Mouse (Mus musculus) B cell, adult 67 days (primary cell): ENCODE measurements around the gene Phf11b. TPM values are rescaled to one million over a fixed set of nuclear protein-coding genes. Genes with fewer than 3 reads are reported as not detected.

ENCODE experiments used
- total RNA-seq, 2 experiments: library from RNA; stranded (reverse); gene quantifications; 4 replicates each; pipeline ENCODE4 v1.2.4; 2023

Gene Phf11b
- total RNA-seq = 10 to 100 TPM; 34.1 to 47.2 TPM

GRCm38 (mm10) chr14:59341189-59341588, at the start of gene Phf11b:
TSS of gene Phf11b (minus strand) at chr14:59341351.

GRCm38 (mm10) chr14:59365244-59365644, 24.1 kb upstream of the Phf11b start, which contains the start of gene Phf11d:
TSS of gene Phf11d (minus strand) at chr14:59365470.

GRCm38 (mm10) chr14:59297391-59297790, 43.8 kb downstream of the Phf11b start, which contains the start of gene Phf11a:
TSS of gene Phf11a (minus strand) at chr14:59297522.

Other genes with a start within 250 kb of the Phf11b start
- not detected for gene 1700129C05Rik, start 198.5 kb downstream of the Phf11b start, total RNA-seq
- gene Gm5142, start 162.6 kb downstream of the Phf11b start, total RNA-seq = not detected
- gene Rcbtb1, start 140.1 kb downstream of the Phf11b start, total RNA-seq = 10 to 100 TPM; 32.5 to 36.2 TPM
- gene Gm6904, start 81.1 kb downstream of the Phf11b start, total RNA-seq = 1 to 10 TPM; 1.6 to 3.9 TPM
- gene Phf11a, start 43.8 kb downstream of the Phf11b start, total RNA-seq = 1 to 10 TPM; 3.7 to 8.0 TPM
- gene Phf11d, start 24.1 kb upstream of the Phf11b start, total RNA-seq = 10 to 100 TPM in 1 of 2 experiments, 1 to 10 TPM in 1; 8.2 to 11.2 TPM
- gene Phf11c, start 54.0 kb upstream of the Phf11b start, total RNA-seq = 1 to 10 TPM; 4.3 to 8.0 TPM
- gene Setdb2, start 99.5 kb upstream of the Phf11b start, total RNA-seq = 10 to 100 TPM; 62.7 to 66.0 TPM
- gene Cab39l, start 99.6 kb upstream of the Phf11b start, total RNA-seq = 10 to 100 TPM; 36.9 to 53.7 TPM